Mouse (Mus musculus) embryonic facial prominence, embryonic 11.5 days (tissue): ENCODE measurements around the gene St6galnac6. TPM values are rescaled to one million over a fixed set of nuclear protein-coding genes. Genes with fewer than 3 reads are reported as not detected.

Experiments
- ATAC-seq: fragments of 200-750 bp; cut with Nextera tagmentation; replicated peaks from 2 replicates; pipeline ENCODE4 v1.8.0; 2017; ENCODE audit warnings: low read depth; ENCODE audit not compliant: insufficient number of reproducible peaks, low FRiP score, low TSS enrichment
- DNase-seq: peaks from one replicate; pipeline ENCODE4 v3.0.0-alpha.2; 2015; ENCODE audit warnings: low spot score
- H3K27ac ChIP-seq: fragments of 300-500 bp; sonication (generic); replicated peaks from 2 replicates; pipeline ENCODE4 v1.5.1; 2014; ENCODE audit warnings: mild to moderate bottlenecking, low read depth, low read length, control low read depth
- H3K27me3 ChIP-seq: fragments of 300-500 bp; sonication (generic); 2 replicates; pipeline ENCODE4 v1.6.1; 2014; ENCODE audit warnings: mild to moderate bottlenecking, low read length, moderate library complexity, mixed read lengths; ENCODE audit not compliant: control insufficient read depth, insufficient read depth
- H3K36me3 ChIP-seq: fragments of 300-500 bp; sonication (generic); replicated peaks from 2 replicates; pipeline ENCODE4 v1.6.1; 2014; ENCODE audit warnings: low read depth, mild to moderate bottlenecking, low read length, moderate library complexity, mixed read lengths; ENCODE audit not compliant: control insufficient read depth, insufficient read depth
- H3K4me1 ChIP-seq: fragments of 300-500 bp; sonication (generic); 2 replicates; pipeline ENCODE4 v1.6.1; 2014; ENCODE audit warnings: low read length, mixed read lengths; ENCODE audit not compliant: control insufficient read depth, insufficient read depth
- H3K4me2 ChIP-seq: fragments of 300-500 bp; sonication (generic); 2 replicates; pipeline ENCODE4 v1.6.1; 2014; ENCODE audit warnings: low read depth, mild to moderate bottlenecking, control low read depth, low read length, moderate library complexity
- H3K4me3 ChIP-seq: fragments of 300-500 bp; sonication (generic); 2 replicates; pipeline ENCODE4 v1.5.1; 2014; ENCODE audit warnings: low read depth, low read length, control low read depth
- H3K9ac ChIP-seq: fragments of 300-500 bp; sonication (generic); replicated peaks from 2 replicates; pipeline ENCODE4 v1.6.1; 2014; ENCODE audit warnings: mild to moderate bottlenecking, control low read depth, low read length
- H3K9me3 ChIP-seq: fragments of 300-500 bp; sonication (generic); replicated peaks from 2 replicates; pipeline ENCODE4 v1.6.1; 2016; ENCODE audit warnings: mild to moderate bottlenecking, low read length, inconsistent platforms, mixed read lengths; ENCODE audit not compliant: control insufficient read depth
- WGBS: fragments of 180-500 bp; shearing (Covaris S2); extraction: QIAGEN DNeasy Blood & Tissue Kit; methylation state at CpG from one replicate; pipeline ENCODE4 v1.1.7; 2014; 5-methylcytosine and 5-hydroxymethylcytosine counted together
- polyA plus RNA-seq: library from polyadenylated mRNA; unstranded; fragments of >200 nt; fragmentation: Nextera tagmentation; extraction: Ambion mirVana; gene quantifications from 2 replicates; pipeline ENCODE4 v1.2.1, GENCODE M21; 2014

Gene St6galnac6
- polyA plus RNA-seq, 1 experiment from 2014 or later: 6.3 TPM

DNA sequence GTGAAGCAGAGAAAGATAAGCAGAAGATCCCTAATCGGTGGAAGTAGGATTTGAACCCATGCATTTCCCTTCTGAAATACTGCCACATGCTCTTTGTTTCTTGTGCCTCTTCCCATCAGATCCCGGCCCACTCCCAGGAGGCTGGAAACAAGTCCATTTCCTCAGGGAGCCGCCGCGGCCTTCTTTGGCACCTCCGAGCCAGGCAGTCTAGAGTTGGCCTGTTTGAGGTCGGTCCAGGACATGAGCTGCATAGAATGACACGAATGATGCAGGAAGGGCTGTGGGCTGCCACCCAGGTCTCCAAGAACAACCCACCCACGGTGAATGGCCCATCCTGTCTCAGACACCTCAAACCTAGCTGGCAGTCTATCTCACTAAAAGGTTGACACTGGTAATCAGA is 23.0 kb upstream of the St6galnac6 start:
- DNase-seq: no peak
- Histone ChIP-seq H3K4me2 (no peak overlapping the region), H3K4me3 (no peak overlapping the region), H3K9ac (no peak overlapping the region), H3K36me3 (no peaks in the 10 kb centered on the region), H3K27ac (no peak overlapping the region), H3K9me3 (no peaks in the 10 kb centered on the region), H3K4me1 (no peaks in the 10 kb centered on the region), H3K27me3 (peaks cover 7% of the 10 kb centered on the region; the same call in 1 of the 2 replicates)
- no peak for ATAC-seq
- 86% methylated on average over 9 of the region's 9 CpGs for WGBS

GRCm38 (mm10) chr2:32578146-32579046 is 21.1 kb upstream of the St6galnac6 start:
- H3K4me3 ChIP-seq: no peak overlapping the region

DNA sequence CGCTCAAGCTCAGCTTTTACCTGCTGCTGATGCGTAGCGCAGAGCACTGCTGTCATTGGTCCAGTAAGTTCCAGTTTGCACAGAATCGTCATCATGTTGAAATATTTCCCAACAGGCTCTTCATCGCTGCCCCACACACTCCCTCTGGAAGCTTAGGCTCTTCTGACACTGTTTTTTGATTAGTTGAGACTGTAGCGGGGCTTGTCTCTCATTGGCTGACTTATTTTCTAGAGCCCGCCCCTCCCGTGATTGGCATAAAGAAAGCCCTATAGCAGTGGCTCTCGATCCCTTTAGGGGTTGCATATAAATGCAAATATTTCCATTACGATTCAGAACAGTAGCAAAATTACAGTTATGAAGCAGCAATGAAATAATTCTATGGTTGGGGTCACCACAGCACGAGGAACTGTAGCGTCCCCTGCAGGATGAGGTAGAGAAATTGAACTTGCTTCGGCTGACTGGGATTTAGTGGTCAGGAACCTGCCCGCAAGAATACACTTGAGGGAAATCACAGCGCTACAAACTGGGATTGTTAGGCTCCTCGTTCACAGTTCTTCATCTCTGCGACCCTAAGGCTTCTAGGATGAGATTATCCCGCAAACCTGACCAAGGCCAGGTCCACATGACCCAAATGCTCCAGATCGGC is 17.9 kb upstream of the St6galnac6 start:
- peak; percentile 76 for DNase-seq
- Histone ChIP-seq H3K9ac (no peak overlapping the region), H3K4me3 (peak overlapping the region; percentile 22), H3K36me3 (no peaks in the 10 kb centered on the region), H3K4me2 (peak overlapping the region; percentile 16), H3K4me1 (no peaks in the 10 kb centered on the region; the same call in 1 of the 2 replicates), H3K27ac (no peak overlapping the region), H3K9me3 (no peaks in the 10 kb centered on the region), H3K27me3 (peaks cover 7% of the 10 kb centered on the region; the same call in 1 of the 2 replicates)
- no peak for ATAC-seq
- 36% methylated on average over 19 of the region's 19 CpGs for WGBS

More at GRCm38 (mm10) chr2:32578146-32579046, 21.1 kb upstream of the St6galnac6 start:
- H3K36me3 ChIP-seq: no peaks in the 10 kb centered on the region
- DNase-seq: no peak
- H3K9ac ChIP-seq: no peak overlapping the region
- no peaks in the 10 kb centered on the region for H3K9me3 ChIP-seq
- peaks cover 7% of the 10 kb centered on the region; the same call in 1 of the 2 replicates for H3K27me3 ChIP-seq
- H3K4me2 ChIP-seq: no peak overlapping the region
- no peaks in the 10 kb centered on the region for H3K4me1 ChIP-seq
- WGBS: 42% methylated on average over 25 of the region's 30 CpGs
- ATAC-seq: no peak
- no peak overlapping the region for H3K27ac ChIP-seq

DNA sequence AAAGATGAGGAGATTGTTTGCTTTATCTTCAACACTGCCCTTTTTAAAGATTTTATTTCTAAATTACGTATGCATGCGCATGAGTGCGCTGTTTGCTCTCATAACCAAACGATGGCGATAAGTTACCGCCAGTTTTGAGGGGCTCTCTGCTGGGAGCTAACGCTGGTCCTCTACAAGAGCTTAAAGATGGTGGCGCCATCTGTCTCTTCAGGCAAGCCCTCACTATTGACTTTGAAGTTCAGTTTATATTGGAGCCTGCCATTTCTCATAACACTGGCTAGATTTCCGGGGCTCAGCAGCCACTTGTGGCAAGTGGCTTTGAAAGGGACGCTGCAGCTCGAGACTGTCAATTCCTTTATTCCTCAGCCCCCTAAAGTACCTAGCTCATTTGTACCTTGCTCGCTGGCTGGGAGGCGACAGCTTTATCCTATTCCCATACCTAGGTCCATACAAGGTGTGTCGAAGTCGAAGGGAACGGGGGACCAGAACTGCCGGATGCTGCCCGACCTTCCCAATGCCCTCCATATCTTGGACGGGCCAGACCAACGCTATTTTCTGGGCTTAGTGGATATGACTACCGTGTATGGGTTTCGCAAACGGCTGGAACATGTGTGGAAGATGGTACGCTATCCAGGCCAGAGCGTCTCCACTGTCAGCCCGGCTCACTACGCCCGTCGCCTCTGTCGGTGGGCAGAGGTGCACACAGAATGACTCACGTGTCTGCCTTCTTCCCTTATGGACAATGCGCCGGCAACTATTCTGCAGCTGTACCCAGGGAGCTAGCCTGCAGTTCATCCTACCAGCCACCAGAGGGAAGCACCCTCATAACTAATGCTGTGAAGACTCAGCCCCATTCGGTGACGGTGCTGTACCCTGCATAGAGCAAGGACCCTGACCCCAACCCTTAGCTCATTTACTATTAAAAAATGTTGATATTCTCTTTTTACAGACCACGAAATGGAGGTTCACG is 16.4 kb upstream of the St6galnac6 start:
- H3K9me3 ChIP-seq: no peaks in the 10 kb centered on the region
- WGBS: 13% methylated on average over 37 of the region's 37 CpGs
- no peak overlapping the region for H3K27ac ChIP-seq
- peak overlapping the region; percentile 44 for H3K9ac ChIP-seq
- DNase-seq: peak; percentile 93
- H3K4me2 ChIP-seq: peak overlapping the region; percentile 60
- H3K4me1 ChIP-seq: no peaks in the 10 kb centered on the region; the same call in 1 of the 2 replicates
- peaks cover 4% of the 10 kb centered on the region; the same call in 1 of the 2 replicates for H3K27me3 ChIP-seq
- H3K4me3 ChIP-seq: peak overlapping the region; percentile 21
- no peaks in the 10 kb centered on the region for H3K36me3 ChIP-seq
- peak; percentile 74 for ATAC-seq

DNA sequence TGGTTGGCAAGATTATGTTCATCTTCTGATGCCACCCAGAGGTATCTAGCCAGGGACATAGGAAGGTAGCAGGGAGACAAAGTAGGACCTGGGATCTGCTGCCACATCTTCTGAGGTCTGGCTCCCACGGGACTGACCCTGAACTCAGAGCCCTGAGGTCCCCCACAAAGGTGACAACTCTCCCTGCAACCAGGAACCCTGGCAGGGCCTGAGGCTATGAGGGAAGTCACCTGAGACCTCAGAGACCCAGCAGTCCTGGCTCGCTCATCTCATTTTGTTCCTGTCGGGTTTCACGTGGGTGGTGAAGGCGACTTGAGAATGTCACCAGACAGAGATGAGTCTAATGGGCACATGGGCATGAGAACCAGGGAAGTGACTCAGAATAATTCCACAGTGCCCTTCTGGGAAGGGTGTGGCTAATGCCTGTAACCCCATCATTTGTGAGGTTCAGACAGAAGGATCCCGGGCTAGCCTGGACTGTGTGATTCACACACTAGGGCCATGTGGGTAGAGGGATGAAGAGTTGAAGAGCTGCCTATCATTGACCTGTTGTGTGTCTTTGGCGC is 14.3 kb upstream of the St6galnac6 start:
- no peak for DNase-seq
- no peaks in the 10 kb centered on the region for H3K36me3 ChIP-seq
- no peak overlapping the region for H3K4me3 ChIP-seq
- no peaks in the 10 kb centered on the region; the same call in 1 of the 2 replicates for H3K27me3 ChIP-seq
- no peaks in the 10 kb centered on the region; the same call in 1 of the 2 replicates for H3K4me1 ChIP-seq
- no peak overlapping the region for H3K27ac ChIP-seq
- no peak for ATAC-seq
- WGBS: 77% methylated on average over 7 of the region's 7 CpGs
- no peak overlapping the region for H3K4me2 ChIP-seq
- H3K9me3 ChIP-seq: no peaks in the 10 kb centered on the region
- H3K9ac ChIP-seq: no peak overlapping the region

- H3K4me1 ChIP-seq: no peaks in the 10 kb centered on the region; the same call in 1 of the 2 replicates
- H3K9me3 ChIP-seq: no peaks in the 10 kb centered on the region
- H3K9ac ChIP-seq: peak within 1 kb of the TSS; percentile 75
- H3K36me3 ChIP-seq: no peaks in the 10 kb centered on the region
- peak within 1 kb of the TSS; percentile 53 for H3K4me3 ChIP-seq
- under 1% methylated on average over 38 of the region's 38 CpGs for WGBS
- ATAC-seq: peak; percentile 59
- H3K4me2 ChIP-seq: peak within 1 kb of the TSS; percentile 69
- H3K27ac ChIP-seq: peak within 1 kb of the TSS; percentile 44; the same call in 1 of the 2 replicates
- H3K27me3 ChIP-seq: no peaks in the 10 kb centered on the region; the same call in 1 of the 2 replicates
- peak; percentile 96 for DNase-seq
Measured at GRCm38 (mm10) chr2:32586871-32587351, 12.6 kb upstream of the St6galnac6 start, which contains the start of gene St6galnac4. St6galnac4 (plus strand) TSS chr2:32587095.
